Mouse (Mus musculus) brain, embryonic 14.5 days (tissue): ENCODE data around the gene Dnajb13.

Experiments
- CTCF ChIP-seq: fragments of 200-500 bp; IDR thresholded peaks from 2 replicates; pipeline ENCODE4 v1.5.1; 2012; ENCODE audit warnings: inconsistent platforms, mild to moderate bottlenecking, moderate library complexity, borderline replicate concordance; ENCODE audit not compliant: insufficient read depth, insufficient read length; ENCODE audit errors: extremely low read depth
- POLR2A ChIP-seq: fragments of 200-500 bp; IDR thresholded peaks from 2 replicates; pipeline ENCODE4 v1.6.1; 2012; ENCODE audit warnings: mild to moderate bottlenecking, inconsistent platforms, borderline replicate concordance; ENCODE audit not compliant: poor library complexity, insufficient read depth, insufficient read length, severe bottlenecking; ENCODE audit errors: extremely low read depth

DNA sequence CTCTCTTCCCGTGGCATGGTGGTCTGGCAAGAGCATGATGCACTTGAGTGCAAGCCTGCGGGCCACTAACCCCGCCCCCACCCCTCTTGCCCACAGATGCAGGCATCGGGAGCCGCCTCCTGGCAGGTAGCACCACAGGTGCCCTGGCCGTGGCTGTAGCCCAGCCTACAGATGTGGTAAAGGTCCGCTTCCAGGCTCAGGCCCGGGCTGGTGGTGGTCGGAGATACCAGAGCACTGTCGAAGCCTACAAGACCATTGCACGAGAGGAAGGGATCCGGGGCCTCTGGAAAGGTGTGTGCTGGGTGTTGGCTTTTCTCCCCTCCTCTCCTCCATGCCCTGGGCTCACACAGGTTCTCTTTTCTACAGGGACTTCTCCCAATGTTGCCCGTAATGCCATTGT, 16.8 kb downstream of the Dnajb13 start:
- no peak for TF ChIP-seq CTCF
- TF ChIP-seq POLR2A, result no peak
